Mouse (Mus musculus): Measurements from ENCODE around the gene Nlrp4b.
"Not testable (repeated sequence)": the region's sequence is repeated elsewhere in the genome, so short reads cannot be mapped to it uniquely, and the experiment has no call there.

Nlrp4b gene

DNA sequence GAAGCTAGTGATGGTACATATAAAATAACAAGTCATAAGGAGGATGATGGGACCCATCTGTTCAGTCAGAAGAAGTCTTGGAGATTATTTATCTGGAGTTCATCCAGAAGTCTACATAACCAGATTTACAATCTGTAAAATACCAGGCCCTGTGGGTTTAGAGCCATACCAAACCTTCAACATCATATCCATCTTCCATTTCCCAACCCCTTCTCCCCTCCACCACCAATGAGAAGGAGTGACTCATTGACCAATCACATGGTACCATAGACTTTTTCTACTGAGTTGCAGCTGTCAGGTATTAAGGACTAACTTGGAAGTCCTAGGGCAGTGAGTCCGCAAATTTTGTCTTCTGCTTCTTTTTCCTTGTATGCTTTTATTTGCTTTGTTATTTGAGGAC, at the start of gene Nlrp4b:
TSS of gene Nlrp4b (plus strand) at position 301 of the 400 bp plus-strand sequence.
- no peak for DNase-seq (ENCODE audit: low read depth)

- DNase-seq (ENCODE audit: low read depth), result no peak
Measured at GRCm38 (mm10) chr7:10754264-10754663, 66.7 kb downstream of the Nlrp4b start, which contains the start of gene Vmn1r71. Gene Vmn1r71 (minus strand): TSS chr7:10754364.

GRCm38 (mm10) chr7:10757551-10757950, 70.0 kb downstream of the Nlrp4b start:
- not testable (repeated sequence) for DNase-seq (ENCODE audit: low read depth)
